Mouse (Mus musculus) bone marrow, adult 2 months (tissue): ENCODE data around the gene Agpat4.

Source experiments
- CTCF ChIP-seq: fragments of 200-500 bp; IDR thresholded peaks from 2 replicates; pipeline ENCODE4 v1.5.1; 2011; ENCODE audit warnings: low read length, control low read depth; ENCODE audit not compliant: control insufficient read depth, insufficient read depth
- POLR2A ChIP-seq: fragments of 200-500 bp; IDR thresholded peaks from 2 replicates; pipeline ENCODE4 v1.6.1; 2011; ENCODE audit warnings: low read depth, mild to moderate bottlenecking, control low read depth, low read length, borderline replicate concordance; ENCODE audit not compliant: control insufficient read depth

- TF ChIP-seq POLR2A, result no peak
- no peak for TF ChIP-seq CTCF
Observed at GRCm38 (mm10) chr17:12123168-12123567, 4.7 kb downstream of the Agpat4 start.
